Mouse (Mus musculus): ENCODE results near the gene Gemin2. TPM values are rescaled to one million over a fixed set of nuclear protein-coding genes. Genes with fewer than 3 reads are reported as not detected.

Gene Gemin2
- 1.3 and 1.7 TPM in 2 replicates for polyA plus RNA-seq (2012; rRNA removed; ENCODE audit: low replicate concordance)

GRCm38 (mm10) chr12:59013234-59013633 lies at the start of gene Gemin2:
Gemin2 (plus strand) TSS chr12:59013393.

GRCm38 (mm10) chr12:59011844-59012709 lies 1.1 kb upstream of the Gemin2 start, which contains the start of gene Sec23a:
Sec23a (minus strand) TSS chr12:59012017.

GRCm38 (mm10) chr12:59060993-59061595 lies 47.9 kb downstream of the Gemin2 start, which contains the start of gene Trappc6b:
Trappc6b (minus strand) TSS chr12:59061472.

GRCm38 (mm10) chr12:59066448-59067077 lies 53.4 kb downstream of the Gemin2 start, which contains the start of gene Pnn:
Pnn (plus strand) TSS chr12:59066884.

Other genes starting within 250 kb of the Gemin2 start
- 8.8 and 29.0 TPM in 2 replicates for gene Sec23a, start 1.4 kb upstream of the Gemin2 start, polyA plus RNA-seq (2012; rRNA removed; ENCODE audit: low replicate concordance)
- 50.4 and 96.6 TPM in 2 replicates for gene Trappc6b, start 48.1 kb downstream of the Gemin2 start, polyA plus RNA-seq (2012; rRNA removed; ENCODE audit: low replicate concordance)
- 6.7 and 6.9 TPM in 2 replicates for gene Pnn, start 53.5 kb downstream of the Gemin2 start, polyA plus RNA-seq (2012; rRNA removed; ENCODE audit: low replicate concordance)
- gene Mia2, start 82.4 kb downstream of the Gemin2 start, polyA plus RNA-seq (2012; rRNA removed; ENCODE audit: low replicate concordance), result 23.0 and 45.8 TPM in 2 replicates
- 6.0 and 15.3 TPM in 2 replicates for gene Fbxo33, start 206.3 kb downstream of the Gemin2 start, polyA plus RNA-seq (2012; rRNA removed; ENCODE audit: low replicate concordance)